Mouse (Mus musculus) thymus, postnatal 0 days (tissue): ENCODE measurements around the gene Pik3cd. TPM values are rescaled to one million over a fixed set of nuclear protein-coding genes. Genes with fewer than 3 reads are reported as not detected.
"Not testable (repeated sequence)": the region's sequence is repeated elsewhere in the genome, so short reads cannot be mapped to it uniquely, and the experiment has no call there.

ENCODE experiments used
- DNase-seq: peaks from one replicate; pipeline ENCODE4 v3.0.0-alpha.2; 2015; ENCODE audit warnings: low spot score
- polyA plus RNA-seq: library from polyadenylated mRNA; unstranded; fragments of >200 nt; fragmentation: Nextera tagmentation; extraction: Ambion mirVana; gene quantifications from 2 replicates; pipeline ENCODE4 v1.2.1, GENCODE M21; 2015

Pik3cd gene
- polyA plus RNA-seq, 1 experiment from 2014 or later: 31.2 TPM

DNA sequence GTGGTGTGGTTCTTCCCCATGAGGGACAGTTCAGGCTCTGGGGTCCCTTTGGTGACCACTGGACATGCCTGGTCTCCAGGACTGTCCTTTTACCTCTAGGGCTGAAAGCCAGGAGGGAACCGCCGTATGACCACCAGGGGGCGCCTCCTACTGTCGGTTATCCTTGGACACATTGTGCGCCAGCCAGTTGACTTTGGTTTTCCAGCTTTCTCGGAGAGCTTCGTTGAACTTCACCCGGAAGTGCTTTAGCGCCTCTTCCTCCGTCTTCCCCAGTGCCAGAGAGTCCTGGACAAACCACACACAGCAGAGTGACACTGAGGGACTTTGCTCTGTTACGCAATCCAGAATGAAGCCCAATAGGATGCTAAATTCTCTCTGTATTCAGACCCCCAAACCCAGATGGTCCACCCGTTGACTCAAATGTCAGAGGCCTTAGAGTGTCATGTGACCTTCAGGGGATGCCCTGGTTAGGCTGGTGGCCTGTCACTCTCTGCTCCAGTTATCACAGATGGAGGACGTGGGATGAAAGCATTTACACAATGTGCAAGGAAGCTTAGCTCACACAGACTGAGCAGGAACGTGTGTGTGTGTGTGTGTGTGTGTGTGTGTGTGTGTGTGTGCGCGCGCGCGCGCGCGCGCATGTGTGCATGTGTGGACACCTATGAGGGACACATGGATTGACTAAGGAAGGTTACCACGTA, 51.7 kb downstream of the Pik3cd start:
- DNase-seq: peak; percentile 47

DNA sequence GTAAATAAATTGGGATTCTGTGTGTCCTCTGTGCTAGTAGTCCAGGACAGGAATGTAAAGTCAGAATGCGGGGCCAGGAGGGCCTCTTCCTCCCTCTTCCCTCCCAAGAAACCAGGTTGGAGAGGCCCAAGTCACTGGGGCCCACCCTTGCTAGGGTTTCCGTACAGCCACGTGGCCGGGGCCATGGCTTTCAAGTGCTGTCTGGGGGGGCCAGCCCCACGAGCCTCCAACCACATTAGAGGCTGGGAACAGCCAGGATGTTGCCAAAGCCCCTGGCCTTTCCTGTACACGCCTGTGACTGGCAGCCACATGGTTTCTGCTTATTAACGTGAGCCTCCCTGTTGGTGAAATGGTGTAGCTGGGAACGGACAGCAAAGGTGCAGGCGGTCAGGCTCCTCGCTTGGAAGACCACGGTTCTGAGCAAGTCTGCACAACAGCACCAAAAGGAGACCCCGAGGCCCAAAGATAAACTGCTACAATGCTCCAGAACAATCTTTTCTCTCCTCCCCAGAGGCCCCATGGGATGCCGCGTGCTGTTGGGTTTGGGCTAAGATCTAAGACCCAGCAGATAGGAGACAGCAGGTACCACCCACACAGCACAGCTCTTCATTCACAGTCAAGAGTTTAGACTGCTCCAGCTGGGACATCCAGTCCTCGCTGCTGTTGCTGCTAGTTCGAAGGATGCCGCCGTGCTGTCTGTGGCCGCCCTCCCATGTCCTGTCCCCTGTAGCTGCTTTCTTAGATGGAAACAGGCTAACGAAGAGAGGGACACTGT, 54.2 kb downstream of the Pik3cd start:
- peak; percentile 37 for DNase-seq

DNA sequence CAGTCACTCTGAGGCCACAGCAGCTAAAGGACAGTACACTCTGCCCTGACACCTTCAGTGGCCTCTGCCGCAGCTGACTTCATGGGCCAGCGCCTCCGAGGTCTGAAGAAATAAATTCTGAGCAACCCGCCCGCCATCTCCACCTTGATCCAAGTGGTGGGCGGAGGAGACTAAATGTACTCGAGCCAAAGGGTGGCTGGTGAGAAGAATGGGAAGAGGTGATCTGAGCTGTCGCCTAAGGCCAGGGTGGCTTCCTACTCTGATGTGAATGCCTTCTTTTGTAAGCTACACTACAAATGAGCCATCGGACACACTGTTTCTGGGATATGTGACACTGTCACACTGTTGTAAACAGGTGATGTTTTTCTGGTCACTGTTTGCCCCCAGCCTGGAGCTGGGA, 56.6 kb downstream of the Pik3cd start:
- DNase-seq: no peak

DNA sequence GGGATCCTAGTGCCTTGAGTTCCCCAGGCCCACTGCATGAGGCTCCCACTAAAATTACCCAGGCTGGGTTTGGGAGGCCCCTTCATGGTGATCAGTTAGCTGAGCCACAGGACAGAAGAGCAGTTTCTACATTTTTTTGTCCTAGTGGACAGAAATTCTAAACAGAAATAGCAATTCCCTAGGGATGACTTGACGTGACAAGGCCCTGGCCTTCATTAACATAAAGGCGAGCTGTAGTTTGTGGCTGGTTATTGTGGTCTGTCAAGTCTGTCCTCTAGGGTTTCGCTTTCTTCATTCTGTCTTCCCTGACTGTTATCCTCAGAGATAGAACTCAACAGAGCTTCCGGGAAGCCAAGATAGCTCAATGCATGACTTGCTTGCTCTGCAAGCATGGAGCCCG, 60.4 kb downstream of the Pik3cd start:
- DNase-seq: no peak

DNA sequence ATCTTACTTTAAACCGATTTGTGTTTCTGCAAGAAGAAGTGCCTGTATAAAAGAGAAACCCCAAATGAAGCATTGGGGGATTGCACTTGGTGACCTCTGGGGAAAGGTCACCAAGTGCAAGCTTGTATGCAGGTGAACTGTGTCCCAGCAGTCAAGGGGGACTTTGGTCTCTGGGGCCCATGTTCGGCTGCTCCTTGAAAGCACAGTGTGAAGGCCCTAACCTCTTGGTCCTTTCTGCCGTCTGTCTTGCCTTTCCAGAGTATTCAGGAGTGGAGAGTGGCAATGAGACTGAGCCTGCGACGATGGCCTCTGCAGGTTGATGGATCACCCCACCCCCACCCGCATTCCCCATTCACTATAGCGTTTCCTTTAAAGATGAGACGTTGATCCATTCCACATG, 61.0 kb downstream of the Pik3cd start:
- no peak for DNase-seq

DNA sequence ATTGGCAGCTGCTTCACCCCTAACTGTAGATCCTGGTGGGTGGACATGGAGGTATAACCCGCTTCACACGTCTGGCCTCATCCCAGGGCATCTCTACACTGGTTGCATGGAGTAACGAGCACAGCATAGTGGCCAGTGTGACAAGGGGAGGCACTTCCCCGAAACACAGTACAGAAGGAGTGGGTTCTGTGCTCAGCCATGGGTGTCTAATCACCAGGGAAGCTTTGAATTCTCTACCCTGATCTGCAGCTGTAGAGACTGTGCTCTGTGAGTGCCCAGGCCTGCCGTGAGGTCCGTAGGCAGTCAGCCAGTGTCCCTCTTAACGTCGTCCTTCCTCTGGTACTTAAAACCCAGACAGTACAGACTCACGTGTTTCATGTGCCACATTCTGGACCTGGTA, 61.5 kb downstream of the Pik3cd start:
- DNase-seq: no peak

DNA sequence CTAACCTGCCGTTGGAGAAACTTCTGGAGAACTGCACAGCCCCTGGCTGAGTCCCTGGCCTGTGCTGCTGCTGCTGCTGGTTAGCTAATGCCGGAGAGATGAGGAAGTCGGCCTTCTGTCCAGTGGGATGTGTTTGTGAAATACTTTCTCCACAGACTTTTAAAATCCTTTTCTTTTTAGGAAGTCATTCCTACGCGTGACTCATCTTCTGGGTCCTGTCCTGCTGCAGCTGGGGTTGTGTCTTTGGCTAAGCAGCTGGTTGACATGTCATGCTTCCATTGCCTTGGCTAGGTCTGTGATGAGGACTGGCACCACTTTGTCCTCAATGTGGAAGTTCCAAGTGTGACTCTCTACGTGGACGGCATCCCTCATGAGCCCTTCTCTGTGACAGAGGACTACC, 64.4 kb downstream of the Pik3cd start:
- DNase-seq: no peak

DNA sequence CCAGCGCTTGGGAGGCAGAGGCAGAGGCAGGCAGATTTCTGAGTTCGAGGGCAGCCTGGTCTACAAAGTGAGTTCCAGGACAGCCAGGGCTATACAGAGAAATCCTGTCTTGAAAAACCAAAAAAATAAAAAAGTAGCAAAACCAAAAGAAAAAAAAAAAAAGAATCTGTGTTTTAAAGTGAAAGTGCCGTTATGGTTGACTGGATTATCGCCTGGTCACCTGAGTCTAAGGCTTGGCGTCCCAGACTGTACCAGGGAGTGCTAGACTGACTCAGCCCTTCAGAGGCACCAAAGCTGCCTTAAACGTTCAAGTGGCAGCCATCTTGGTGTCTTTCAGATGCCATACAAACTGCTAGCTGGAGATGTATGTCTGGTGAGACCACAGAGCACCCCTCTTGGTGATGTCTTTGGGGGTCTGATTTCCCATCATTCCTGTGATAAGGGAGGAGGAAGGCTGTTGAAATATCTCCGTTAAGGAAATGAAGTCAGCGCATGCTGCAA, 66.4 kb downstream of the Pik3cd start:
- DNase-seq: no peak

DNA sequence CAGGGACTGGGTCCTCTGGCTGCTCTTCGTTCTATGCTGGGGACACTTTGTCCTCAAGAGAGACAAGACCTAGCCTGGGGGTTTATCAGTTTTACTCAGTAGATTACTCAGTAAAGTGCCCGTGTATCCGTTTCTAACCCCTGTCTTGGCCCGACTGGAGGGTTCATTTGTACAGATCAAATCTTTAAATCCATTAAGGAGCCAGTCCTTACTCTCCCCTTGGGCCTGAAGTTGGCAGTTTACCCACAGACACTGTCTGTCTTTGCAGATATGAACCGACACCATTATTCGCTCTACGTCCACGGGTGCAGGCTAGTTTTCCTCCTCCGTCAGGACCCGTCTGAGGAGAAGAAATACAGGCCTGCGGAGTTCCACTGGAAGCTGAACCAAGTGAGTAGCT, 67.4 kb downstream of the Pik3cd start:
- DNase-seq: no peak

DNA sequence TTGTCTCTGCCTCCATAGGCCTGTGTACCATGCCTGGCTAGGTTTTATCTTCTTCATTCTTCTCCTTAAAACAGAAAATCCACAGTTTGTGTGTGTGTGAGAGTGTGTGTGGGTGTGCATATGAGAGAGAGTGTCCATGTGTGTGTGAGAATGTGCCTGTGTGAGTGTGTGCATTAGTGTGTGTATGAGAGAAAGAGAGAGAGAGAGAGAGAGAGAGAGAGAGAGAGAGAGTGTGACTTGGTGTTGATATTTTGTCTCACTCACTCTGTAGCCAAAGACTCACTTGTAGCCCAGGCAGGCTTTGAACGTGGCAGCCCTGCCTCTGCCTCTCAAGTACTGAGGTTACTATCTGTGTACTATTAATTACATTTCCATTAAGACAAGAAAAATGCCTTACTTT, 68.2 kb downstream of the Pik3cd start:
- DNase-seq: no peak

DNA sequence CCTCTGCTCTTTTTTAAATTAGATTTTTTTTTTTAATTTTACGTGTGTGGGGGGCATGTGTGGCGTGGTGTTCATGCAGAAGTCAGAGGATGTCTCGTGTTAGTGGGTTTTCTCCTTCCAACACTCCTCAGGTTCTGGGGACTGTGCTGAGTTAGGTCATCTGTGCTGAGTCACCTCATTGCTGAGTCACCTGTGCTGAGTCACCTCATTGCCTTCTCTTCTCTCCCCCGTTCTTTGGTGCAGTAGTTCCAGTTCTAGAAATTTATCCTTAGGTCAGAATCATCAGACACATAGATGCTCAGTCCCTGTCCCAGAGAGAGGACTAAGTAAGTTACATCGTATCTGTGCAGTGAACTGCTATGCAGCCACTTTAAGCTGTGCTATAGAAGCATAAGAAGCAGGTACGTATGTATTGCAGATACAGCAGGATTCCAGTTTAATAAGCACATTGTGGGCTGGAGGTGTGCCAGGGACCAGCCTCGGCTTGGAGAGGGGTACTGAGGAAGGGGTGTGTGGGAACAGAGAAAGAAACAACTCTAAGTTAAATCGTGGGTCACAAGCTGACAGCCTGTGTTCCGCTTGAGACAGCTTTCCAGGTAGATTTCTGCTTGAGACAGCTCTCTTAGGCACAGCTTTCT, 69.6 kb downstream of the Pik3cd start:
- DNase-seq: no peak

DNA sequence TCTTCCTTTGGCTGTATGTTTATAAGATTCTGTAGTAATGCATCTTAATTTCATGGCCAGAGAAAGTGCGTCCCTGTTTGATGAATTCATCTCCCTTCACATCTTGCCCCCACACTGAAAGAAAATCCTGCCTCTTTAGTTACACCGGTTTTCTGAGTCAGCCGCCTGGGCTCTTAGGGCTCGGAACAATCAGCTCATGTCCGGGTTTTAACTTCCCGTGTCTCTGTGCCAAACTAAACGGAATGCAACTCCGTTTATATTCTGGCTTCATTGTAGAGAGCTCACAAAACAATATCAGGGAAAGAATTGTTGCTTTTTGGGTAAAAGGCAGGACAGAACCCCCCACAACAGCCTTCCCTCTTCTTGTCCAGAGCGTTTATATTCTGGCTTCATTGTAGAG, 73.6 kb downstream of the Pik3cd start:
- DNase-seq: no peak

DNA sequence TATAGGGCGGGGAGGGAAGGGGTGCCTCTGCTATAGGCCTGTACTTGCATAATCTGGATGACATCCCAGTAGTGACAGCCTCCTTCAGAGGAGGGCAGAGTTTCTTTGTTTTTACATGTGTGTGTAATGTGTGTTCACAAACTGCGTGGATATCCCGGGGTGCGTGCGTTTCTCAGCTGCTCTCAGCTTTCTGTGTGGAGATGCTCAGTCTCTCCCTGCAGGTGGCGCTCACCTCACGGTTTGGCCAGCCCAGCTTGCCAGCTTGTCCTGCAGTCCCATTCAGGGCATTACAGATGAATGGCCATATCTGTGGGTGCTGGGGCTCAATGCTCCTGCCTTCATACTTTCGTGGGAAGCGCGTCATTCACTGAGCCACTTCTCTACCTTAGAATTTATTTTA, 74.0 kb downstream of the Pik3cd start:
- peak; percentile 34 for DNase-seq

DNA sequence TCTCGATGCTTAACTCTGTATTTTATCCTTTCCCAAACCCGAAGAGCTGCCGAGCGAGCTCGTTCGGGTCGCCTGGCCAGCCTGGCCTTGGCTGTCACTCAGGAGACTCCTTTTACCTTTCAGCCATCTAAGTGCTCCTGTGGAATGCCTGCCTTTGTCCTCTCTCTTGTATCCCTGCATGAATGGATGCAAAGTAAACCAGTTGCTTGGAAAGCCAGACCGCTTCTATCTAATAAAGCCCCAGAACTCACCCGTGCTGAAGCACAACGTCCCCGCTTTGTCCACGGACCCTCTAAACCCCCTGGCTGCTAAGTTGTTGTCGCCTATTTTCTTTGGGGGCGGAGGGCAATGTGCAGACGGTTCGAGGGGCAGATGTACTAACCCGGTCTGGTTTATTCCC, 75.6 kb downstream of the Pik3cd start:
- DNase-seq: no peak

DNA sequence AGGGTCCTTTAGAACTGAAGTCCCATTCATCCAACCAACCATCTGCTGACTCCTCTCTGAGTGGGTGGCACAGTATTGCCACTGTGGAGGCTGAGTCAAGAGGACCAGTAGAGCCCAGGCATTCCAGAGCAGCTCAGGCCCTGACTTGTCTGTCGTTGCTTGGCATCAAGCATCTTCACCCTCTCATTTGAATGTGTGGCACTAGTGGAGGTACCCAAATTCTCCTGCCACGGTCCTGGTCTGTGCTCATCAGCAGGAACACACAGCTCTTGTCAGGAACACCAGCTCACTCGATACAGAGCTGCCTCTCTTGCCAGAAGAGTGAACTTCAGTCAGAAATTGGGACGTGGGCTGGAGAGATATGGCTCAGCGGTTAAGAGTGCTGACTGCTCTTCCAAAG, 78.7 kb downstream of the Pik3cd start:
- DNase-seq: no peak

DNA sequence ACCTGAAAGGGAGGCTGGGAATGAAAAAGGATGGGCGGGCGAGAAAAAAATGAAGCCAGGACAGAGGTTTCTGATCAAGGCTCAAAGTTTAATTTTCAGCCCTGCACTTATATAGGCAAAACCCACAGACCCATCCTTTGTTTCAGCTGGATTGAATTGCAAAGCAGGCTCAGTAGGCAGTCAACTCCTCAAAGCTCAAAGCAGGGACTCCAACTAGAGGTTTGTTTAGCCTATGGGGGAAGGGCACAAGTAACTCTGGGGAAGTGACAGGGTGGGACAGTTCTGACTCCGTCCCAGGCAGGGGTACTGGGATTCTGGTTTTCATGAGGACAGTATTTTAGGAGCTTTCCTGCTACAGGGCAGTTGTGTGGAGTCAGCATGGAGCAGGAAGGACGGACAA, 81.1 kb downstream of the Pik3cd start:
- DNase-seq: no peak

DNA sequence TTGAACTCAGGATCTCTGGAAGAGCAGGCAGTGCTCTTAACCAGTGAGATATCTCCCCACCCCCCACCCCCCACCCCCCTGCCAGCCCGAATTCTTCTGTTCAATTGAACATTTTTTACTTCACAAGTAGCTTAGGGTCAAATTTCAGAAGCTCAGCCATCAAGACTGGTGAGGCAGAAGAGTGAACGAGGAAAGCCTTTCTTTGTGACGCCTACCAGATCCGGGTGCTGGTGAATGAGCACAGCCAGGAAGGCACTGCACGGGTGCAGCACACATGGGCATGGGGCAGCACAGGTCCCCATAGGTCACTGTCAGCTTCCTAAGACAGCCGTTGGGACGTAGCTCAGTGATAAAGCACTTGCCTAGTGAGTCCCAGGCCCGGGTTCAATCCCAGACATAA, 82.4 kb downstream of the Pik3cd start:
- no peak for DNase-seq

DNA sequence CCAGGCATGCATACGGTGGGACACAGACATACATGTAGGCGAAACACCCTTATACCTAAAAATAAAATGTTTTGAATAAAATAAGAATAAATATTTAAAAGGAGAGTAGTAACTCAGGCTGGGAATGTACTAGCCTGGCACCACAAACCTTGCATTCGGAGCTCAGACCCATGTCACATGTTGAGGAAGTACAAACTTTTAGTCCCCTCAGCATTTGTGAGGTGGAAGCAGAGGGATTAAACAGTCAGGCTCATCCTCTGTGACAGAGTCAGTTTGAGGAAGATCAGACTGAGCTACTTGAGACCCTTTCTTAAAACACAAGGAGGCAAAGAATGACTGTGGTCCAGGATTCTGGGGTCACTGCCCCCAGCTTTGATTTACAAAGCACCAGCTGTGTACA, 85.4 kb downstream of the Pik3cd start:
- not testable (repeated sequence) for DNase-seq

DNA sequence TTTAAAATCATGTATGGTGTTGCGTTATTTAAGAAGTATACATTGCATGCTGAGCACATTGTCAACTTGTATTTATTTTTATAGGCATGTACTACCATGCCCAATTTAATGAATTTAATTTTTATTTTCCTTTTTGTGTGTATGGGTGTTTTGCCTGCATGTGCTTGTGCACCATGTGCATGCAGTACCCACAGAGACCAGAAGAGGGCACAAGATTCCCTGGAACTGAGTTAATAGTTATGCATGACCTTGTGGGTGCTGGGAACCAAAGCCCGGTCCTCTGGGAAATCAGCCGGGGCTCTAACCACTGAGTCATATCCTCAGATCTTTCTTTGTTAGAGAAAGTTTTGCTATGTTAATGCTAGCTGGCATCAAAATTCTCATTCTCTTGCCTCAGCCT, 87.5 kb downstream of the Pik3cd start:
- DNase-seq: no peak

DNA sequence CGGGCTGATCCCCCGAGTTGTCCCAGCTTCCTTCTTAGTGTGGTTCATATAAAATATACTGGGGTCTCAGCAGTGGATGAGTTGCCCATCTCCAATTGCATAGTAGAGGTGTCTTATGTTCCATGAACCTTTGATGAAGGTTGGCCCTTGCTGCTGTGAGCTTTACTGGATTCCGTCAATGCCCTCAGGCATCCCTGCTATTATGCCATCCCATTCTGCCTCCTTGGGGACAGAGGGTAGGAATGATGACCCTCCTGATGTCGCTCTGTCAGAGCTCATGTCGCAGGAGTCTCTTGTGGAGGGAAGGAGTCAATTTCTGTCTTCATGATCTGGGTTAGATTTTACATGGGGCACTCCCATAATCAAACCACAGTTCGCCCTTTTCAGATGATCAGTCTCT, 88.9 kb downstream of the Pik3cd start:
- not testable (repeated sequence) for DNase-seq

DNA sequence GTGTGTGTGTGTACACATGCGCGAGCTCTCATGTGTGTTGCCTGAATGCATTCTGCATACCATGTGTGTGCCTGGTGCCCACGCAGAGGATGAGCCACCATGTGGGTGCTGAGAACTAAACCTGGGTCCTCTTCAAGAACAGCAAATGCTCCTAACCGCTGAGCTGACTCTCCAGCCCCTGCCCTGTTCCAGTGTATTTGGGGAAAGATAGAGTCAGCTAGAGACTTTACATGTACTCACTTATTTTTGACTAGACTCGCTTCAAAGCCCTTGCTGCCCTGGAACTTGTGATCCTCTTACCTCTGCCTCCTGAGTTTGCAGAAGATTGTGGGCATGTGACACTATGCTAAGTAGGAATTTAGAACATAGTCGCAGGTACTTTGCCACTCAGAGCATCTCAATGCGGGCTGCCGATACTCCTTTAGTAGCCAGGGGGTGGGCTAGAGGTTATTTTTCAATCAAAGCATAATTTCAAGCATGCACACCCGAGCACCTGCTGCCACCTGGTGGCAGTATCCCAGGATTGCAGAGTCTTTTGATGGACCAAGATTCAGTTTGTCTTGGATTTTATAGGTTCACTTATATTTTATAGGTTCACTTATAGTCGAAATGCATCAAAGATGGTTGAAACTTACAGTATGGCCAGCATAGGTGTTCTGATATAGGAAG, 90.9 kb downstream of the Pik3cd start:
- peak; percentile 64 for DNase-seq
